Mouse (Mus musculus): Measurements from ENCODE around the gene Dctn2.

DNA sequence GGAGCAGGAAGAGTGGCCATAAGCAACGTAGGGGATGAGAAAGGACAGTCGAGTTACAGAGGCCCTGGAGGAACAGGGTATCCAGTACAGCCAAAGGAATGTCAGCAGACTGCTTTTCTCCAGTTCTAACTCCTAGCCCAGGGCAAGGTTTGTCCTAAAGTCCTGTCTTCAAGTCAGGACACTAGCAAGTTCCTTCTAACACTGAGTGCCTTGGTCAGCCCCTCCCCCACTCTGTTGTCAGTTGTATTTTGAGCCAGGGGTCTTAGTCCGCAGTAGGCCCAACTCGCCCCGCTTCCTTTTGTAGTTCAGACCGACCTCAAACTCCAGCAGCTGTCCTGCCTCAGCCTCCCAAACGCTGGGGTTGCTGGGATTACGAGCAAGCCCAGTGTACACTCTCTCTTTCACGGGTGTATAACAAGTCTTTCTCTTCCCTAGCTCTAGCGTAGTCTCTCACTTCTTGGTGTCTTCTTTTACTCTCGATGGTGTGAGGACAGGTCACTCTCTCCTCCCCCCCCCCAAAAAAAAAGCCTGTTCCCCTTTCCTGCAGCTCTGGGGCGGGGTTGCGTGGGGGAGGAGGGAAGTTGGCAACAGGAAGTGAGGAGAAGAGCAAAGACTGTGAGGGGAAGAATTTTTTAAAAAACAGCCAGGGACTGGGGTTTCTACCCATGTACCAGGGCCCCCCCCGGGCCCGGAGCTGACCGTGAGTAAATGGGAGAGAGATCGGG lies 57.1 kb downstream of the Dctn2 start:
- TF ChIP-seq CTCF (IDR thresholded peaks at IDR 0.05; ENCODE audit: extremely low read depth, insufficient read depth, low read length) (no peak), POLR2A (IDR thresholded peaks at IDR 0.05; ENCODE audit: extremely low read depth, insufficient read depth, low read length) (no peak)

All from cortical plate, adult 2 months (tissue).